Mouse (Mus musculus) 416B (cell line): ENCODE results near the gene Rnft1.

Experiments
- DNase-seq: peaks from one replicate; pipeline ENCODE4 v3.0.0; 2011; ENCODE audit warnings: low read depth

Gene Rnft1

GRCm38 (mm10) chr11:86484101-86484868 is at the start of gene Rnft1:
Gene Rnft1 (plus strand): TSS chr11:86484657.
- DNase-seq: peak; percentile 98

DNA sequence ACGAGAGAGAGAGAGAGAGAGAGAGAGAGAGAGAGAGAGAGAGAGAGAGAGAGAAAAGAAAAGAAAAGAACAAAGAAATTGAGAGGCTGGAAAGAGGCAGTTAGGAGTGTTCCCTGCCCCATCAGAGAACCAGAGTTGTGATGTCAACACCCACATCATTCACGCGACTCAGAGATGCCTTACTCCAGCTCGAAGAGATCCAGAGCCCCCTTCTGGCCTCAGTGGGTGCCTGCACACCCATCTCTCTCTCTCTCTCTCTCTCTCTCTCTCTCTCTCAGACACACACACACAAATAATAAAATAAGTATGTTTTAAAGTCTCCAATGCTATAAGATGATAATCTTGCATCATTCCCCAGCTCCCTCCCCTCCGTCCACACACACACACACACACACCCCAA is 47.6 kb upstream of the Rnft1 start:
- DNase-seq: peak; percentile 79

- no peak for DNase-seq
Measured at GRCm38 (mm10) chr11:86438261-86438660, 46.2 kb upstream of the Rnft1 start.

GRCm38 (mm10) chr11:86440791-86441190 is 43.7 kb upstream of the Rnft1 start:
- peak; percentile 29 for DNase-seq

DNA sequence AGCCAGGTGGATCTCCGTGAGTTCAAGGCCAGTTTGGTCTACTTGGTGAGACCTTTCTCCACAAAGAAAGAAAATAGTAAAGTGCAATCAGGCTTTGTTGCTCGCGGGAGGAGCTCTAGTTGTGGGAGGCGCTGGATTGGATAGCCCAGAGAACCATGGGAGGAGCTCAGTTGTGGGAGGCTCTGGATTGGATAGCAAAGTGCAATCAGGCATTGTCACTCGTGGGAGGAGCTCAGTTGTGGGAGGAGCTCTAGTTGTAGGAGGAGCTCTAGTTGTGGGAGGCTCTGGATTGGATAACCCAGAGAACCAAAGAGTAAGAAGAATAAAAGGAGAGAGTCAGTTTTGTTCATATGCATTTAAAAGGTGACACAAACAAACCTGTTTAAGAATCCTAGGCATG is 30.5 kb upstream of the Rnft1 start:
- DNase-seq: no peak

- DNase-seq: no peak
Measured at GRCm38 (mm10) chr11:86457545-86457944, 26.9 kb upstream of the Rnft1 start.

GRCm38 (mm10) chr11:86458866-86459265 is 25.6 kb upstream of the Rnft1 start:
- no peak for DNase-seq

GRCm38 (mm10) chr11:86462579-86462978 is 21.9 kb upstream of the Rnft1 start:
- peak; percentile 36 for DNase-seq

GRCm38 (mm10) chr11:86464275-86464674 is 20.2 kb upstream of the Rnft1 start:
- peak; percentile 87 for DNase-seq

DNA sequence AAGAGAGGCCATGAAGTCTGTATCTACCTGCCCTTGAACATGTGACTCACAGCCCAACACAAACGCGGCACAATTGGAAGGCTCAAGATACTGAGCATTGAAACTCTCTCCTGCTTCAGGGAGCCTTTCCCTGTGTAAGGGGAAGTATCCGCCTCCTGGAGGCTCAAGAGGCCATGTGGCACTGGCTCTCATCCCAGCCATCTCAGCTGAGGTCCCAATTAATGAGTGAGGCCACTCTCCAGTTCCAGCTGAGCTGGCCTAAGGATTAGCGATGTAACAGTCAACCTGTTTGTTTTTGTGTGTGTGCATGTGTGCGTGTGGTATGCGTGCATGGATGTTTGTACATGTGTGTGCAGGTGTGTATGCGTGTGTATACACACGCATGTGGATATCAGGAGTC is 16.1 kb upstream of the Rnft1 start:
- DNase-seq: no peak

DNA sequence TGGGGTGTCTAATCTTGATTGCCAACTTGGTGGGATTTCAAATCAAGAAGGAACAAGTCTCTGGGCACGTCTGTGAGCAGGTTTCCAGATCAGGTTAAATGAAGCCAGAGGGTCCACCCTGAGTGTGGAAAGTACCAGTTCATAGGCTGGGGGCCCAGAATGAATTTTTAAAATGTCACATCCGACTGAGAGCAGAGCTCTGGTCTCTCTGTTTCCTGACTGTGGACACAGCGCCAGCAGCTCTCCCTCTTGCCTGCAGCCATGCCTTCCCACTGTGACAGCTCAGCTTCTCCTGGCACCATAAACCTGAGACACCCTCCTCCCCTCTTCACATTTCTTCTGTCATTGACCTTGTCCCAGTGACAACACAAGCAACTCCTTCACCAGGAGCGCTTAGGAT is 15.5 kb upstream of the Rnft1 start:
- no peak for DNase-seq

DNA sequence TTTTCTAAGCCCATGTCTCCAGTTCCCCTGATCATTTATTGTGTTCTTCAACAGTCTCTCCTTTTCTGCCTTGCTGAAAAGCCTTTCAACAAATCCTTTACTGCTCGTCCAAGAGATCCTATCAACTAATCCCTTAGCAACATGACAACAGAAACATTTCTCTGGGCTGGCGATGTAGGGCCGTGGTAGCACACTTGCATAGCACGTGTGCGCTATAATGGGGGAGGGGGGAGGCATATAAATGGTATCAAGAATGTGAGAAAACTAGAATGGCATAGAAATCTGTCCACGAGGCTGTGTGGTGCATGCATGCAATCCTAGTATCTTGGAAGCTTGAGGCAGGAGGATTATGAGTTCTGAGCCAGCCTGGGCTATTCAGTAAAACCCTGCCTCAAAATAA is 12.7 kb upstream of the Rnft1 start:
- no peak for DNase-seq

DNA sequence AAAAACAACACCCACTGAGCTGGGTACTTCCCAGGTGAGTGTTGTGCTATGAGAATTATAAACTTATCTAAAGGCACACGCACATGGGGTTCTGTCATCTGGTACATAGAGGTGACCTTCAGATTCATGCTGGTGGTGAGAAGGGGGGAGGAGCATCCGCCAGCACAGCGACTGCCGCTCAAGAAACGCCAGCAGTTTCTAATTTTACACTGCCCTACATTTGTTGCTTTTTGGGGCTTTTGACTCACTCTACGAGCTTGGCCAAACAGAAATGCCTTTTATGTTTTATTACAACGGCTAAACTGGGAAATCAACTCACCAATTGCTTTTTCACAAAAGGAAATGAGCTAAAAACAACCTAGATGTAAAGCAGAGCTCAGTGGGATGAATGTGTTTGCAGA is 11.7 kb upstream of the Rnft1 start:
- DNase-seq: peak; percentile 53

- no peak for DNase-seq
Measured at GRCm38 (mm10) chr11:86473576-86473975, 10.9 kb upstream of the Rnft1 start.

DNA sequence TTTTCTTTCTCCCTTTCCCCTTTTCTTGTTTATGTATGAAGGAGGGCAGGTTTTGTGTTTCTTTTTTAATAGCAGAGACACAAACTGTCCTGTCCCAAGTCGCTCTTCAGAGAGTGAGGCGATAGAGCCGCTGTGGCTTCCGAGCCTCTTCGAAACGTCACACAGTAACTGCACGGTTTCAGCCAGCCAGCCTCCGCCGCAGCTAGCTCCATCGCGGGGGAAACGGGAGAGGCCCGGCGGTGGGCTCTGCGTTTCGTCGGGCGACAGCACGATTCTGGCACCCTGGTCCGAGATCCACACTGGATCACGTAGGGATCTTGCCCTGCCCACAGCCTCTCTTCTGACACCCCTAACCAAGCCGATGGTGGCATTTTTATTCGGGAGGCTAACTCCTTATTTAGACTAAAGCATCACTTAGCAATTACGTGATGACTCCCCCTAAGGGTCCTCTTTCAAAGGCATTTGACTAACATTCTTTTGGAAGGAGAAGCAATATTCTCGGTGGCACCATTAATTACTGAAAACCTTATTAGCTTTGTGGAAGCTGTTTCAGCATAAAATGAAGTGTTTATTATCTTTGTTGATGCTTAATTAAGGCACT is 553 bp downstream of the Rnft1 start:
- peak; percentile 54 for DNase-seq

- peak; percentile 32 for DNase-seq
Measured at GRCm38 (mm10) chr11:86490782-86491181, 6.3 kb downstream of the Rnft1 start.

DNA sequence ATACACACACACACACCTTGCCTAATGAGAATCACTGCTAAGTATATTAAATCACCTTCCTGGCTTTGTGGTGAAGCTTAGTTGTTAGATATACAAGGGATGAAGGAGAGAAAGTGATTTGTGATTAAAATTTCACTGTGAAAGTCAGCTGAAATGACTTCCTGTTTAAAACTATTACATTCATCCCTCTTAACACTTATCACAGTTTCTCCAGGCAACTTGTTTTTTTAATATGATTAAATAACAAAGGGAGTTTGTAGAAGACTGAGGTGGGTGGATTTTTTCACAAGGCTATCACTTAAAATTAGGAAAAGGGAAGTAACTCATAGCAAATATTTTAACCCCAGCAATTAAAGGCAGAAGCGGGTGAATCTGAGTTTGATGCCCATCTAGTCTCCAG is 12.9 kb downstream of the Rnft1 start:
- no peak for DNase-seq

GRCm38 (mm10) chr11:86497908-86498307 is 13.5 kb downstream of the Rnft1 start:
- peak; percentile 51 for DNase-seq

DNA sequence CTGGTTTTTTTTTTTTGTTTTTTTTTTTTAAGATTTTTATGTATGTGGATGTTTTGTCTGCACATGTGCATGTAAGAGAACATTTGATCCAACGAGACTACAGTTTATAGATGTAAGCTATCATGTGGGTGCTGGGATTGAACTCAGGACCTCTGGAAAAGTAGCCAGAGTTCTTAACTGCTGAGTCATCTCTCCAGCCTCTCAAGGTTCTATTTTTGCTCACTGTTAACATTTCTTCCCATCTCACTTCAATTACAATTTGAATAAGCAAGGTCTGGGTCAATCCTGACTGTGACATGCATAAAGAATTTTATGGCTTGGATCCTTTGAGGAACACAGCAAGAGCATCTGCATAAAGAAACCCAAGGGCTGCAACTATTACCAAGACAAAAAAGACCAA is 16.3 kb downstream of the Rnft1 start:
- no peak for DNase-seq

DNA sequence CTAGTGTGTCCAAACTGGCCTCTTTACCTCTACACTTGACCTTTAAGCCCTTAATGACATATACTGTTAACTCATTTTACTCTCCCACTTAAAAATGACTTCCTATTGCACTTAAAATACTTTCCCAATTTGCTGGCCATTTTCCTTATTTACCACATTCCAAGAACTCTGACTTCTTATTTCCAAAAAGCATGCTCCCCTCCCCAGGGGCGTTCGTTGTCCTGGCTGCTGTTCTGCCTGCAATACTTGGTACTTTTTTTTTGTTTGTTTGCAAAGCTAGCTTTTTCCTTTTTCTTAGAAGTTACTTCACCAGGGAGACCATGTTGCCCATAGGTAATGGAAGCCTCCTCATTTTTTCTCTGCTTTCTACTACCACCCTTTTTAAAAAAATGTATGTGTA is 18.7 kb downstream of the Rnft1 start:
- no peak for DNase-seq

DNA sequence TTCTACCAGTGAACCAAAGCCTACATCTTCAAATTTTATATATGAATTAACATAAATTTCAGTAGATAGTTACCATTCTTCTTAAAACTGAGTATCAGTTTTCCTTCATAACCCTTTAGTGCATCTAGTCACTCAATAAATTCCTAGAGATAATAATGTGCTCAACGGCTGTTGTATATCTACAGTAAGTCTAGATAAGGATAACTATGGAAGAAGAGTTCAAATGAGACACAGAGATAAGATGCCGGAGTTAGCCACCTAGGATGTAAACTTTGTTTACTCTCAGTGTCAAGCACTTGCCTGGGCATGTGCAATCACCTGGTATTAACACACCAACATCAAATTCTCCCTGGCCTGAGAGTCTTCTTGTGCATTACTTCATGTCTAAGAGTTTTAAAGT is 22.9 kb downstream of the Rnft1 start:
- DNase-seq: no peak

GRCm38 (mm10) chr11:86507991-86508390 is 23.5 kb downstream of the Rnft1 start:
- peak; percentile 64 for DNase-seq

DNA sequence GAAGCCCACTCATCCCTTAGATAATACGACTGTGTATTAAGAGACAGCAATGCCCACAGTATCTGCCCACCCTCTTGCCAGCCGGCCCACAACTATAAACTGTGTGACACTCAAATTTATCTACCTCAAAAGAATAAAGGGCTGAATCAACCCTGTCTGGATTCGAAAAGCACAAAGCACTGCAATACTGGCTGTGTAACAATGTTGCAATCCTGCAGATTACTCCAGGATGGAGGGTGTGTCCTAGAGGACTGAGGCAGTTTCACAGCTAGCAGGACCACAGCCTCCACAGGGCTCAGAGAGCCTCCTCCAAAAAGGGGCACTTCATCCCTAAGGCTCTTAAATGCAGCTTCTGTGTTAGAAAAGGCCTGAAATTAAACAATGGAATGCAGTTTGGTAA is 32.2 kb downstream of the Rnft1 start:
- no peak for DNase-seq

DNA sequence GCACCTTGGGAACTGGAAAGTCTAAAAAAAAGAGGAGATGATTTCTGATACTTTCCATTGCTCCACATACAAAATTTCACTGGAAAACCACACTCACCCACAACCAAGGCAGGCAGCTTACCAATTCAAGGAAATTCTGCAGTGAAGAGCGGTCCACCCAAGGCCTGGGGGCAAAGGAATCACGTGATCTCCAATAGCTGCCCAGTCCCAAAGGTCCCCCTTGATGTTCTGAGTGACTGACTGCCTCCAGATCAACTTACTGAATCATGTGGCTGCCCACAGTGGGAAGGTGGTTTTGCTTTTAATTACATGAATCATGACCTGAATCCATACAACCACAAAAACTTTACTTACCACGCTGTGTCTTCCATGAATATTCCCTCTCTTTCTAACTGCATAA is 32.8 kb downstream of the Rnft1 start:
- DNase-seq: no peak
